Mouse (Mus musculus): Measurements from ENCODE around the gene Ccdc167.

The Ccdc167 gene

GRCm38 (mm10) chr17:29716732-29717445 lies at the start of gene Ccdc167:
TSS of gene Ccdc167 (minus strand) at chr17:29717044.
- DNase-seq (ENCODE audit: low spot score in 2 of 2): peak; percentile 97 to 98

- DNase-seq (ENCODE audit: low spot score in 2 of 2): no peak
Measured at GRCm38 (mm10) chr17:29765380-29765779, 48.5 kb upstream of the Ccdc167 start.

GRCm38 (mm10) chr17:29762551-29762950 lies 45.7 kb upstream of the Ccdc167 start:
- DNase-seq (ENCODE audit: low spot score in 2 of 2): peak; percentile 25 to 29

- DNase-seq (ENCODE audit: low spot score in 2 of 2): no peak
Measured at GRCm38 (mm10) chr17:29761938-29762337, 45.1 kb upstream of the Ccdc167 start.

- no peak for DNase-seq (ENCODE audit: low spot score in 2 of 2)
Measured at GRCm38 (mm10) chr17:29760404-29761375, 43.8 kb upstream of the Ccdc167 start.

- DNase-seq (ENCODE audit: low spot score in 2 of 2): peak; percentile 28 to 37
Measured at GRCm38 (mm10) chr17:29759963-29760362, 43.1 kb upstream of the Ccdc167 start.

- no peak for DNase-seq (ENCODE audit: low spot score in 2 of 2)
Measured at GRCm38 (mm10) chr17:29756381-29756780, 39.5 kb upstream of the Ccdc167 start.

GRCm38 (mm10) chr17:29754510-29754909 lies 37.7 kb upstream of the Ccdc167 start:
- DNase-seq (ENCODE audit: low spot score in 2 of 2): no peak

- DNase-seq (ENCODE audit: low spot score in 2 of 2): no peak
Measured at GRCm38 (mm10) chr17:29747466-29747865, 30.6 kb upstream of the Ccdc167 start.

GRCm38 (mm10) chr17:29737849-29738804 lies 21.3 kb upstream of the Ccdc167 start:
- DNase-seq (ENCODE audit: low spot score in 2 of 2): peak; percentile 40 to 42

- no peak for DNase-seq (ENCODE audit: low spot score in 2 of 2)
Measured at GRCm38 (mm10) chr17:29736448-29737014, 19.7 kb upstream of the Ccdc167 start.

GRCm38 (mm10) chr17:29732522-29732921 lies 15.7 kb upstream of the Ccdc167 start:
- no peak for DNase-seq (ENCODE audit: low spot score in 2 of 2)

GRCm38 (mm10) chr17:29731953-29732325 lies 15.1 kb upstream of the Ccdc167 start:
- no peak for DNase-seq (ENCODE audit: low spot score in 2 of 2)

GRCm38 (mm10) chr17:29731266-29731952 lies 14.6 kb upstream of the Ccdc167 start:
- DNase-seq (ENCODE audit: low spot score in 2 of 2): no peak

- DNase-seq (ENCODE audit: low spot score in 2 of 2): no peak
Measured at GRCm38 (mm10) chr17:29730510-29731265, 13.8 kb upstream of the Ccdc167 start.

- no peak for DNase-seq (ENCODE audit: low spot score in 2 of 2)
Measured at GRCm38 (mm10) chr17:29728082-29728481, 11.2 kb upstream of the Ccdc167 start.

- DNase-seq (ENCODE audit: low spot score in 2 of 2): no peak
Measured at GRCm38 (mm10) chr17:29725027-29725620, 8.3 kb upstream of the Ccdc167 start.

GRCm38 (mm10) chr17:29724610-29725009 lies 7.8 kb upstream of the Ccdc167 start:
- DNase-seq (ENCODE audit: low spot score in 2 of 2): no peak

GRCm38 (mm10) chr17:29720755-29721365 lies 4.0 kb upstream of the Ccdc167 start:
- DNase-seq (ENCODE audit: low spot score in 2 of 2): no peak

Measured in frontal cortex, postnatal 36 days (tissue).